Mouse (Mus musculus): Measurements from ENCODE around the gene Raly. TPM values are rescaled to one million over a fixed set of nuclear protein-coding genes. Genes with fewer than 3 reads are reported as not detected.

Gene Raly
- total RNA-seq, 1 experiment from 2014 or later: 236 TPM

- no peak for ATAC-seq (replicated peaks; ENCODE audit: low read depth, poor library complexity, severe bottlenecking)
These were observed 8.5 kb upstream of the Raly start for GRCm38 (mm10) chr2:154782361-154782760.

GRCm38 (mm10) chr2:154782856-154783650 lies 7.8 kb upstream of the Raly start:
- ATAC-seq (replicated peaks; ENCODE audit: low read depth, poor library complexity, severe bottlenecking): no peak

GRCm38 (mm10) chr2:154785284-154785683 lies 5.6 kb upstream of the Raly start:
- no peak for ATAC-seq (replicated peaks; ENCODE audit: low read depth, poor library complexity, severe bottlenecking)

- no peak for ATAC-seq (replicated peaks; ENCODE audit: low read depth, poor library complexity, severe bottlenecking)
These were observed 4.7 kb upstream of the Raly start for GRCm38 (mm10) chr2:154786187-154786586.

- ATAC-seq (replicated peaks; ENCODE audit: low read depth, poor library complexity, severe bottlenecking): no peak
These were observed 4.1 kb upstream of the Raly start for GRCm38 (mm10) chr2:154786776-154787175.

GRCm38 (mm10) chr2:154789381-154789780 lies 1.5 kb upstream of the Raly start:
- ATAC-seq (replicated peaks; ENCODE audit: low read depth, poor library complexity, severe bottlenecking): no peak

- no peak for ATAC-seq (replicated peaks; ENCODE audit: low read depth, poor library complexity, severe bottlenecking)
These were observed 780 bp upstream of the Raly start for GRCm38 (mm10) chr2:154789977-154790655.

GRCm38 (mm10) chr2:154791661-154792642 lies 1.1 kb downstream of the Raly start:
- peak; percentile 24; the same call in 1 of the 2 replicates for ATAC-seq (replicated peaks; ENCODE audit: low read depth, poor library complexity, severe bottlenecking)

GRCm38 (mm10) chr2:154803372-154803771 lies 12.5 kb downstream of the Raly start:
- no peak for ATAC-seq (replicated peaks; ENCODE audit: low read depth, poor library complexity, severe bottlenecking)

- ATAC-seq (replicated peaks; ENCODE audit: low read depth, poor library complexity, severe bottlenecking): no peak
These were observed 12.9 kb downstream of the Raly start for GRCm38 (mm10) chr2:154803845-154804244.

GRCm38 (mm10) chr2:154807689-154808088 lies 16.8 kb downstream of the Raly start:
- no peak for ATAC-seq (replicated peaks; ENCODE audit: low read depth, poor library complexity, severe bottlenecking)

GRCm38 (mm10) chr2:154809107-154809762 lies 18.3 kb downstream of the Raly start:
- ATAC-seq (replicated peaks; ENCODE audit: low read depth, poor library complexity, severe bottlenecking): no peak

- ATAC-seq (replicated peaks; ENCODE audit: low read depth, poor library complexity, severe bottlenecking): no peak
These were observed 19.9 kb downstream of the Raly start for GRCm38 (mm10) chr2:154810821-154811220.

- ATAC-seq (replicated peaks; ENCODE audit: low read depth, poor library complexity, severe bottlenecking): no peak
These were observed 22.5 kb downstream of the Raly start for GRCm38 (mm10) chr2:154813426-154813825.

GRCm38 (mm10) chr2:154817089-154817488 lies 26.2 kb downstream of the Raly start:
- no peak for ATAC-seq (replicated peaks; ENCODE audit: low read depth, poor library complexity, severe bottlenecking)

GRCm38 (mm10) chr2:154817788-154818187 lies 26.9 kb downstream of the Raly start:
- 0 out of 2 replicates have a peak, but pooled peaks have one; percentile 52 for ATAC-seq (replicated peaks; ENCODE audit: low read depth, poor library complexity, severe bottlenecking)

- no peak for ATAC-seq (replicated peaks; ENCODE audit: low read depth, poor library complexity, severe bottlenecking)
These were observed 27.7 kb downstream of the Raly start for GRCm38 (mm10) chr2:154818599-154818998.

- ATAC-seq (replicated peaks; ENCODE audit: low read depth, poor library complexity, severe bottlenecking): no peak
These were observed 29.4 kb downstream of the Raly start for GRCm38 (mm10) chr2:154820346-154820745.

GRCm38 (mm10) chr2:154826054-154826538 lies 35.2 kb downstream of the Raly start:
- ATAC-seq (replicated peaks; ENCODE audit: low read depth, poor library complexity, severe bottlenecking): no peak

GRCm38 (mm10) chr2:154827521-154827920 lies 36.6 kb downstream of the Raly start:
- ATAC-seq (replicated peaks; ENCODE audit: low read depth, poor library complexity, severe bottlenecking): no peak
